Mouse (Mus musculus) intestine, embryonic 14.5 days (tissue): ENCODE data around the gene Bnip1. TPM values are rescaled to one million over a fixed set of nuclear protein-coding genes. Genes with fewer than 3 reads are reported as not detected.

Experiments
- ATAC-seq: fragments of 200-750 bp; cut with Nextera tagmentation; replicated peaks from 2 replicates; pipeline ENCODE4 v1.8.0; 2017; ENCODE audit warnings: low read depth, moderate number of reproducible peaks, moderate TSS enrichment, moderate library complexity; ENCODE audit not compliant: low FRiP score, low TSS enrichment
- DNase-seq: peaks from one replicate; pipeline ENCODE4 v3.0.0-alpha.2; 2018; ENCODE audit warnings: low spot score
- H3K27ac ChIP-seq: fragments of 300-500 bp; sonication (generic); 2 replicates; pipeline ENCODE4 v1.5.1; 2014; ENCODE audit warnings: low read depth, mild to moderate bottlenecking, control low read depth
- H3K27me3 ChIP-seq: fragments of 300-500 bp; sonication (generic); replicated peaks from 2 replicates; pipeline ENCODE4 v1.6.1; 2014; ENCODE audit warnings: low read length, control low read depth; ENCODE audit not compliant: control insufficient read depth, insufficient read depth
- H3K36me3 ChIP-seq: fragments of 300-500 bp; sonication (generic); 2 replicates; pipeline ENCODE4 v1.6.1; 2014; ENCODE audit warnings: low read length, control low read depth; ENCODE audit not compliant: control insufficient read depth, insufficient read depth
- H3K4me1 ChIP-seq: fragments of 300-500 bp; sonication (generic); replicated peaks from 2 replicates; pipeline ENCODE4 v1.6.1; 2014; ENCODE audit warnings: low read length, control low read depth, mixed read lengths; ENCODE audit not compliant: control insufficient read depth, insufficient read depth
- H3K4me2 ChIP-seq: fragments of 300-500 bp; sonication (generic); 2 replicates; pipeline ENCODE4 v1.6.1; 2014; ENCODE audit warnings: low read length
- H3K4me3 ChIP-seq: fragments of 300-500 bp; sonication (generic); 2 replicates; pipeline ENCODE4 v1.5.1; 2014; ENCODE audit warnings: low read depth, low read length, control low read depth, mixed read lengths
- H3K9ac ChIP-seq: fragments of 300-500 bp; sonication (generic); 2 replicates; pipeline ENCODE4 v1.6.1; 2014; ENCODE audit warnings: mild to moderate bottlenecking, low read length
- H3K9me3 ChIP-seq: fragments of 300-500 bp; sonication (generic); 2 replicates; pipeline ENCODE4 v1.6.1; 2016; ENCODE audit warnings: low read length, control low read depth; ENCODE audit not compliant: control insufficient read depth
- WGBS: fragments of 180-500 bp; shearing (Covaris S2); extraction: QIAGEN DNeasy Blood & Tissue Kit; methylation state at CpG from one replicate; pipeline ENCODE4 v1.1.7; 2014; 5-methylcytosine and 5-hydroxymethylcytosine counted together
- polyA plus RNA-seq: library from polyadenylated mRNA; unstranded; fragments of >200 nt; fragmentation: Nextera tagmentation; extraction: Ambion mirVana; gene quantifications from 2 replicates; pipeline ENCODE4 v1.2.1, GENCODE M21; 2014

Gene Bnip1
- polyA plus RNA-seq, 1 experiment from 2014 or later: 44.3 TPM

- 80% methylated on average over 3 of the region's 3 CpGs for WGBS
Measured at GRCm38 (mm10) chr17:26802886-26803285, 22.0 kb downstream of the Bnip1 start.

DNA sequence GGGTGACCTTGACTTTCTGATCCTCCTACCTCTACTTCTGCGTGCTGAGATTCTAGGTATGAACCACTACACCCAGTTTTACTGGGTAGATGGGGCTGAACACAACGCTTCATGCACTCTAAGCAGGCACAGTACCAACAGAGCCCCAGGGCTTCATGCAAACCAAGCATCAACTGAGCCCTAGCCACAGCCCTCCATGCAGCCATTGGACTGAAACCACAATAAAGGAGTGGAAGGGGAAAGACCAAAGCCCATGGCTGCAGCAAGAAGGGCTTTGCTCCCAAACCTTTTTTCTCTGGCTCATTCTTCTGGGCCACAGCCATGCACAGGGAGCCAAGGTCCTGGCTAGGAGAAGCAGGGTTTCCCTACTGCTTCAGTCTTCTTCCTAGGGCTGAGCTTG is 31.7 kb downstream of the Bnip1 start:
- DNase-seq: no peak
- WGBS: 85% methylated on average over 2 of the region's 2 CpGs

More at GRCm38 (mm10) chr17:26802886-26803285, 22.0 kb downstream of the Bnip1 start:
- no peak overlapping the region for H3K27ac ChIP-seq
- DNase-seq: no peak
- no peaks in the 10 kb centered on the region for H3K4me1 ChIP-seq
- H3K9me3 ChIP-seq: no peaks in the 10 kb centered on the region
- no peak overlapping the region for H3K9ac ChIP-seq
- H3K4me3 ChIP-seq: no peak overlapping the region
- no peak overlapping the region for H3K4me2 ChIP-seq
- no peak for ATAC-seq
- no peaks in the 10 kb centered on the region for H3K27me3 ChIP-seq
- no peaks in the 10 kb centered on the region for H3K36me3 ChIP-seq

DNA sequence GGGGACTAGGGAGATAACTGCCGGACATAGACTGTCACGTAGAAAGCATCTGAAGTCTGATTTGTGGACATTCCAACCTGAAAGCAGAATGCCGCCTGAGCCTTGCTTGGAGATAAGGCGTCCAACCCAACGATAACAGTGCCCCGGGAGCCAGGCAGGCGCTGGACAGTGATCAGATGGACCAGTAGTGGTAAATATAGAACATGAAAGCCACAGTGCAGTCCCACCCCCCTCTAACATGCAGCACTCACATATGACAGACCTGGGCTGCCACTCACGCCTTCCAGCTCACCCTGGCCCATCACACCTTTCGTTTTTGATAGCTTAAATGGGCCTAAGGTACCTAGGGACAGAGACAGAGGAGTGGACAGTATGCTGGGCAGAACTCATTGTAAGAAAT is 32.6 kb downstream of the Bnip1 start:
- H3K9me3 ChIP-seq: no peaks in the 10 kb centered on the region
- whole genome bisulfite sequencing: 67% methylated on average over 9 of the region's 9 CpGs
- H3K27ac ChIP-seq: no peak overlapping the region
- no peak overlapping the region for H3K4me2 ChIP-seq
- H3K9ac ChIP-seq: no peak overlapping the region
- no peaks in the 10 kb centered on the region for H3K4me1 ChIP-seq
- H3K36me3 ChIP-seq: no peaks in the 10 kb centered on the region
- H3K4me3 ChIP-seq: no peak overlapping the region
- DNase-seq (no peak), ATAC-seq (no peak)
- H3K27me3 ChIP-seq: peaks cover 4% of the 10 kb centered on the region; the same call in 1 of the 2 replicates

More for the DNA sequence above, 31.7 kb downstream of the Bnip1 start:
- no peak overlapping the region for H3K4me2 ChIP-seq
- no peaks in the 10 kb centered on the region for H3K27me3 ChIP-seq
- no peak for ATAC-seq
- no peaks in the 10 kb centered on the region for H3K9me3 ChIP-seq
- no peak overlapping the region for H3K4me3 ChIP-seq
- H3K4me1 ChIP-seq: no peaks in the 10 kb centered on the region
- H3K27ac ChIP-seq: no peak overlapping the region
- H3K36me3 ChIP-seq: no peaks in the 10 kb centered on the region
- no peak overlapping the region for H3K9ac ChIP-seq

- H3K4me3 ChIP-seq: no peak overlapping the region
- DNase-seq (no peak), ATAC-seq (no peak)
- no peak overlapping the region for H3K27ac ChIP-seq
- H3K4me2 ChIP-seq: no peak overlapping the region
- peaks cover 5% of the 10 kb centered on the region; the same call in 1 of the 2 replicates for H3K27me3 ChIP-seq
- H3K4me1 ChIP-seq: no peaks in the 10 kb centered on the region
- H3K9me3 ChIP-seq: no peaks in the 10 kb centered on the region
- no peaks in the 10 kb centered on the region for H3K36me3 ChIP-seq
- 79% methylated on average over 6 of the region's 6 CpGs for WGBS
- H3K9ac ChIP-seq: no peak overlapping the region
Measured at GRCm38 (mm10) chr17:26816810-26817209, 35.9 kb downstream of the Bnip1 start.

GRCm38 (mm10) chr17:26817776-26818175 is 36.9 kb downstream of the Bnip1 start:
- H3K4me2 ChIP-seq: no peak overlapping the region
- peaks cover 5% of the 10 kb centered on the region; the same call in 1 of the 2 replicates for H3K27me3 ChIP-seq
- no peaks in the 10 kb centered on the region for H3K9me3 ChIP-seq
- no peak overlapping the region for H3K9ac ChIP-seq
- H3K4me3 ChIP-seq: no peak overlapping the region
- DNase-seq (no peak), ATAC-seq (no peak)
- H3K27ac ChIP-seq: no peak overlapping the region
- no peaks in the 10 kb centered on the region for H3K36me3 ChIP-seq
- no peaks in the 10 kb centered on the region for H3K4me1 ChIP-seq

GRCm38 (mm10) chr17:26826131-26826530 is 45.3 kb downstream of the Bnip1 start:
- ATAC-seq (no peak), DNase-seq (peak; percentile 45)
- no peaks in the 10 kb centered on the region for H3K4me1 ChIP-seq
- H3K4me3 ChIP-seq: no peak overlapping the region
- WGBS: 69% methylated on average over 15 of the region's 17 CpGs
- no peak overlapping the region for H3K27ac ChIP-seq
- no peak overlapping the region for H3K4me2 ChIP-seq
- 0 out of 2 replicates have a peak, but pooled peaks cover 3% of the 10 kb centered on the region for H3K9me3 ChIP-seq
- H3K27me3 ChIP-seq: peaks cover 10% of the 10 kb centered on the region
- H3K36me3 ChIP-seq: no peaks in the 10 kb centered on the region
- H3K9ac ChIP-seq: no peak overlapping the region

DNA sequence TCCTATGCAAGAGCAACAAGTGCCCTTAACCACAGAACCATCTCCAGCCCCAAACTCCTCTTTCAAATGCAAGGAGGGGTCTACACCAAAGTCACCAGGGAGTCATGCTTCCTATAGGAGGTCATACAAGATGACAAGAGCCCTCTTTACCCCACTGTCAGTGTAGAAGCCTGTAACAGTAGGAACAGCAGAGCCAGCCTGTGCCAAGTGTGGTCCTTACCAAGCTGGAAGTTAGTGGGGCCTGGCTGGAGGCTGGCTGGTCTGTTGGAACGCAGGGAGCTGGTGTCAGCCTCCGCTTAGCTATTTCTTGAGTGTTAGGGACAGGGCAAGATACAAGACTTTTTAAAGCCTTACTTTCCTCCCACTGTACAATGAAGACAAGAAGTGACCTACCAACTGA is 52.9 kb downstream of the Bnip1 start:
- 73% methylated on average over 2 of the region's 2 CpGs for WGBS
- no peak overlapping the region for H3K27ac ChIP-seq
- no peak overlapping the region for H3K9ac ChIP-seq
- DNase-seq (peak; percentile 47), ATAC-seq (no peak)
- no peak overlapping the region for H3K4me3 ChIP-seq
- H3K27me3 ChIP-seq: peaks cover 65% of the 10 kb centered on the region
- H3K4me2 ChIP-seq: no peak overlapping the region
- no peaks in the 10 kb centered on the region for H3K36me3 ChIP-seq
- H3K4me1 ChIP-seq: no peaks in the 10 kb centered on the region
- H3K9me3 ChIP-seq: 0 out of 2 replicates have a peak, but pooled peaks cover 3% of the 10 kb centered on the region

DNA sequence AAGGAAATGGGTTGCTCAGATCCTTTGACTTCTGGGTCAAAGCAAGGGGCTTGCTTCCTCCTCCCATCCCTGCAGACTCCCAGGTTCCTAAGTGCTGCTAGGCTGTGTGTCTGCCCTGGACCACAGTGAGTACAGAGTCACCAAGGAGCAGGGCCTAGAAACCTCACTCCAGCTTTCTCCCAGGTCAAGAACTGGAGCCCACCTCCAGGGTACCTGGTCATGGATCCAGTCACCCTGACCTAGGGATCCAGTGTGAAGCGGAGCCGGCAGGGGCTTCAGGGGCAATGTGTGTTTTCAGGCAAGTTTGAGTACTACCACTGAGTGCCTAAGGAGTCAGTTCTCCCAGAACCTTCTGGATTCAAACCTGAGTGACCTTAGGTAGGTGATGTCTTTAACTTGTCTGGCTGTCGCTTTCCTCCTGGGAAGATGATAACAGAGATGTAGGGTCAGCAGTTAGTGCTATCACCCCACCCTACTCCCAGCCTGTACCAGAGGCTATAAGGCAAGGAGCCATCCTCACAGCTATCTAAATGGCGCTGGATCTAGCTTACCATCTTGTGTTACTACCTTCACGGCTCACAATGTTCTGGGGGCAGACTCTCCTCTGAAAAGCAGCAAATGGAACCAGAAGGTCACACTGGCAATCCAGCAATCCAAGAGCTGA is 53.6 kb downstream of the Bnip1 start:
- H3K9me3 ChIP-seq: 0 out of 2 replicates have a peak, but pooled peaks cover 3% of the 10 kb centered on the region
- H3K27ac ChIP-seq: no peak overlapping the region
- WGBS: 64% methylated on average over 5 of the region's 5 CpGs
- ATAC-seq (no peak), DNase-seq (peak; percentile 43)
- H3K4me1 ChIP-seq: no peaks in the 10 kb centered on the region
- no peak overlapping the region for H3K9ac ChIP-seq
- H3K36me3 ChIP-seq: no peaks in the 10 kb centered on the region
- H3K4me2 ChIP-seq: no peak overlapping the region
- H3K27me3 ChIP-seq: peaks cover 72% of the 10 kb centered on the region
- H3K4me3 ChIP-seq: no peak overlapping the region
